Mouse (Mus musculus) midbrain, embryonic 10.5 days (tissue): ENCODE data around the gene 0610037L13Rik. TPM values are rescaled to one million over a fixed set of nuclear protein-coding genes. Genes with fewer than 3 reads are reported as not detected.

Experiments
- DNase-seq: peaks from one replicate; pipeline ENCODE4 v3.0.0-alpha.2; 2017; ENCODE audit warnings: low spot score
- H3K27ac ChIP-seq: fragments of 300-500 bp; sonication (generic); replicated peaks from 2 replicates; pipeline ENCODE4 v1.5.1; 2016; ENCODE audit warnings: mild to moderate bottlenecking
- H3K27me3 ChIP-seq: fragments of 300-500 bp; sonication (generic); 2 replicates; pipeline ENCODE4 v1.6.1; 2016; ENCODE audit warnings: low read depth, mild to moderate bottlenecking; ENCODE audit not compliant: poor library complexity, severe bottlenecking
- H3K36me3 ChIP-seq: fragments of 300-500 bp; sonication (generic); 2 replicates; pipeline ENCODE4 v1.6.1; 2016; ENCODE audit warnings: mild to moderate bottlenecking, moderate library complexity
- H3K4me1 ChIP-seq: fragments of 300-500 bp; sonication (generic); 2 replicates; pipeline ENCODE4 v1.6.1; 2016
- H3K4me3 ChIP-seq: fragments of 300-500 bp; sonication (generic); 2 replicates; pipeline ENCODE4 v1.5.1; 2016; ENCODE audit warnings: mild to moderate bottlenecking, moderate library complexity
- H3K9me3 ChIP-seq: fragments of 300-500 bp; sonication (generic); replicated peaks from 2 replicates; pipeline ENCODE4 v1.6.1; 2016; ENCODE audit warnings: mild to moderate bottlenecking
- WGBS: fragments of 180-500 bp; shearing (Covaris S2); methylation state at CpG from one replicate; pipeline ENCODE4 v1.1.7; 2016; 5-methylcytosine and 5-hydroxymethylcytosine counted together
- polyA plus RNA-seq: library from polyadenylated mRNA; unstranded; fragments of >200 nt; fragmentation: Nextera tagmentation; extraction: Ambion mirVana; gene quantifications from 2 replicates; pipeline ENCODE4 v1.2.1, GENCODE M21; 2016

0610037L13Rik gene
- polyA plus RNA-seq, 1 experiment from 2014 or later = 113 TPM

DNA sequence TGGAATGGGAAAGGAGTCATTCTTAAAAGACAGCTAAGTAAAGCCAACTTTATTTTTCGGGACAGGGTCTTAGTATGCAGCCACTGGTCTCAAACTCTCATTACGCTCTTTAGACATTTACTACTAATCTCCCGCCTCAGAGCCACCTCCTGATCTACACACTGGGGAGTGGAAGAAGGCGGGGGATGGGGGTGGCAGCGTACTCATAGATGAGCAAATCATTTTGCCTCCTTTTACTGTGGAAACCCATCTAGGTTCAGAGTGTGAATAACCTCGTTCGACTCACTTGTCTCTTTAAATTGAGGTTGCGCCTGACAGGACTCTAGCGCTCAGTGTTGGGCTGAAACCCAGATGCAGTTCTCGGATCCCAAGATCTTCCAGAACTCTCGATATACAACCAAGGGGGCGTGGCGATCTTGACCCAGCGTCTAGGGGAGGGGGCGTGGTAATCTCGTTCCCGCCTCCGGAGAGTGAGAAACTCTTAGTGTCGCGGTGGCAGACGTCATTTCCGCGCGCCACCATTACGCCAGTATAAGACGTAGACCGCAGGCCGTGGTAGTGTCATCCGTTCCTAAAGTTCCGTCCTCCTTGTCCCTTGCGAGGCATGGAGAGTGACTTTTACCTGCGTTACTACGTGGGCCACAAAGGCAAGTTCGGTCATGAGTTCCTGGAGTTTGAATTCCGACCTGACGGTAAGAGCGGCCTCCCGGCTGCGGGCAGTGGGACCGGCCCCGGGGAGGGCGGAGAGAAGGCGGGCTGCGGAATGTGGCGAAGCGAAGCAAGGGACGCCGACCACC is 10.2 kb upstream of the 0610037L13Rik start, which contains the start of gene Magoh:
TSS of gene Magoh (plus strand) at position 502 of the 797 bp plus-strand sequence.
- H3K4me3 ChIP-seq = peak within 1 kb of the TSS; percentile 77
- H3K36me3 ChIP-seq = peaks cover 37% of the 10 kb centered on the region
- WGBS = 4% methylated on average over 48 of the region's 48 CpGs
- peaks cover 20% of the 10 kb centered on the region for H3K4me1 ChIP-seq
- H3K9me3 ChIP-seq = no peaks in the 10 kb centered on the region
- peak; percentile 94 for DNase-seq
- no peaks in the 10 kb centered on the region for H3K27me3 ChIP-seq
- H3K27ac ChIP-seq = peak within 1 kb of the TSS; percentile 86

DNA sequence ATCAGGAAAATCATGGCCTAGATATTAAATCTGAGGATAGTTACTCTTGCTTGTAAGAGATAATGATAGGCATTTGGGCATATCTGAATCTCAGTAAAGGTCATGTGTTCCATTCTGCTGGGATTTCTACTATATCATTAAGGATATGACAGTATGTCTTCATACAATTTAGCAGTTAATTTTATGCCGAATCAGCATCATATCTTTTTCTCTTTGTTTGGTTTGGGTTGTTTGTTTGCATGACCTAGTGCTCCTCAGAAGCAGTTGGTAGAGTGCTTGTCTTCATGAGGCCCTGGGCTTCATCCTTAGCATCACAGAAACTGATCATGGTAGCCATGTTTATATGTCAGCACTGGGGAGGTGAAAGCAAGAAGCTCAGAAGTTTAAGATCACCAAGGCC is 8.0 kb upstream of the 0610037L13Rik start:
- DNase-seq = no peak
- Histone ChIP-seq H3K4me1 (peaks cover 20% of the 10 kb centered on the region), H3K27me3 (no peaks in the 10 kb centered on the region), H3K27ac (no peak overlapping the region), H3K36me3 (peaks cover 58% of the 10 kb centered on the region), H3K9me3 (no peaks in the 10 kb centered on the region), H3K4me3 (no peak overlapping the region)
- WGBS = 100% methylated on average over 1 of the region's 1 CpGs

DNA sequence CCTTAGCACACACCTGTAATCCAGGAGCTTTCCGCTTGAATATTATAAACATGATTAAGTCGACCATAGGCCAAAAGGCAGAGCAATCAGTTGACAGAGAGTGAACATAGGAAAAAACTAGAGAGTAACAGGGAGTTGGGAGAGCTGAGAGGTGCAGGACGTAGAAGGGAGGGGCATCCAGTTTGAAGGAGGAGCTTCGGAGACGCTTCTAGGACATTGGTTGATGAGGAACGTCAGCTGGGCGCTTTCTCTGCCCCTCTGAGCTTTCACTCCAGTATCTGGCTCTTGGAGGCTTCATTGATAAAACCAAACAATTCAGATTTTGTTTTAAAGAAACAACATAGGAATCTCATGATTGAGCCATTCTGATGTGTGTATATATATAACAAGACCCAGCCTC is 3.2 kb upstream of the 0610037L13Rik start:
- Histone ChIP-seq H3K27me3 (no peaks in the 10 kb centered on the region), H3K4me3 (no peak overlapping the region), H3K9me3 (no peaks in the 10 kb centered on the region), H3K36me3 (peaks cover 68% of the 10 kb centered on the region), H3K27ac (no peak overlapping the region), H3K4me1 (peaks cover 18% of the 10 kb centered on the region)
- no peak for DNase-seq
- WGBS = 83% methylated on average over 7 of the region's 7 CpGs

DNA sequence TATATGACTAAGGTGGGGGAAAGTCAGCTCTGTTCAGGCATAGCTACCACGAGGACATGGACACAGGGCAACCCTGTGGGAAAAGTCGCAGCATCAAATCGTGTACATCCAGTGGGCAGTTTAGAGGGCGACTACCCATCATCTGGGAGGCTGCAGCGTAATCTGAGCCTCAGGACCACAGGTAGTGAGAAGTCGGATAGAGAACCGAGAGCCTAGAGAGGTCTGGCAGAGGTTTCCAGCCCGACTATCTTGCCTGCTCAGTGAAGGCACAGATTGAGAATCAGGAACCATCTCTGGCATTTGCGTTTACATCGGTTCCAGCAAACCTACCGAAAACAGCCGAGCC is 255 bp upstream of the 0610037L13Rik start:
- no peaks in the 10 kb centered on the region for H3K9me3 ChIP-seq
- peak overlapping the region; percentile 89 for H3K27ac ChIP-seq
- H3K27me3 ChIP-seq = no peaks in the 10 kb centered on the region
- no peak for DNase-seq
- peaks cover 68% of the 10 kb centered on the region for H3K36me3 ChIP-seq
- H3K4me3 ChIP-seq = peak overlapping the region; percentile 69
- under 1% methylated on average over 12 of the region's 12 CpGs for WGBS
- H3K4me1 ChIP-seq = peaks cover 18% of the 10 kb centered on the region

DNA sequence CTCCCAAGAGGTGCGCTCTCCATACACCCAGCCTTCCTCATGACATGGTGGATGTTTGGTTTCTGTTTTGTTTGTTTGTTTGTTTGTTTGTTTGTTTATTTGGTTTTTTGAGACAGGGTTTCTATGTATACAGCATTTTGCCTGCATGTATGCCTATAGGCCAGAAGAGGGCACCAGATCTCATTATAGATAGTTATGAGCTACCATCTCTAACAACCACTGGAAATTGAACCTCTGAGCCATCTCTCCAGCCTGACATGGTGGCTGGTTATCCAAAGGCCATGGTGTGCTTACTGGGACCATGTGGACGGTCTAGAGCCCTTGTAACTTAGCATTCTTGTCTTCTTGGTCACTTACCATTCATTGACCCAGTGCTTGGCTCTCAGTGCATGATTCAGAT is 3.0 kb downstream of the 0610037L13Rik start:
- H3K9me3 ChIP-seq = no peaks in the 10 kb centered on the region
- H3K36me3 ChIP-seq = peaks cover 68% of the 10 kb centered on the region
- no peak for DNase-seq
- no peak overlapping the region for H3K4me3 ChIP-seq
- no peak overlapping the region for H3K27ac ChIP-seq
- WGBS = 91% methylated on average over 2 of the region's 2 CpGs
- H3K27me3 ChIP-seq = no peaks in the 10 kb centered on the region
- peaks cover 18% of the 10 kb centered on the region for H3K4me1 ChIP-seq

DNA sequence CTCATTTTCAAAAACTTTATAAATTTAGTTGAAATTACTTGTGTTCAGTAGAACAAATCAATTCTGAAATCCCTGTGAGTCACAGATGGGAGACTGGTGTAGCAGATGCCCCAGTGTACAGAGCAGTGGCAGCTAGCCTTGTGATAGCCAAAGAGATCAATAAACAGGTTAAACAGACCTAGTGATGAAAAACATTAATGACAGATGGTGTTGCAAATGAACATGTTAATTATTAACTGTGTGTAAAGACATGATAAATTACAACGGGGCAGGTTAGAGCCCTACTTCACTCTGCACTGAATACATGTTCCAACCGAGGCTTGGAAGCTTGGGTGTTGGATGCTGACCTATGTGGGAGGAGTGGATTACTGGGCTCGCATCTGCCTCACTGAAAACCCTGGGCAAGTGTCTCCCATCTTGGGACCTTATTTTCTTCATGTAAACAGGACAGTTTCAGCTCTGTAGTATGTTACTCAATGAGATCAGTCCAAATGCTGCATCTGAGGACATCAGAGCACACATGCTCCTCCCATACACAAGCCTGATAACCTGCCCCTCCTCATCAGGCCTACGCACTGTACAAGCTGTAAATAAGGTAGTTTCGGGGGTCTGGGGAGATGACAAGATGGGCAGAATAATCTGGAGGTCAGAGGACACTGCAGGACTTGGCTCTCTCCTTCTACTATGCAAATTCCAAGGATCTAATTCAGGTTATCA is 9.8 kb downstream of the 0610037L13Rik start:
- H3K36me3 ChIP-seq = peaks cover 64% of the 10 kb centered on the region
- no peak overlapping the region for H3K4me3 ChIP-seq
- no peaks in the 10 kb centered on the region for H3K4me1 ChIP-seq
- no peaks in the 10 kb centered on the region for H3K9me3 ChIP-seq
- 90% methylated on average over 5 of the region's 5 CpGs for WGBS
- DNase-seq = no peak
- no peaks in the 10 kb centered on the region for H3K27me3 ChIP-seq
- no peak overlapping the region for H3K27ac ChIP-seq

DNA sequence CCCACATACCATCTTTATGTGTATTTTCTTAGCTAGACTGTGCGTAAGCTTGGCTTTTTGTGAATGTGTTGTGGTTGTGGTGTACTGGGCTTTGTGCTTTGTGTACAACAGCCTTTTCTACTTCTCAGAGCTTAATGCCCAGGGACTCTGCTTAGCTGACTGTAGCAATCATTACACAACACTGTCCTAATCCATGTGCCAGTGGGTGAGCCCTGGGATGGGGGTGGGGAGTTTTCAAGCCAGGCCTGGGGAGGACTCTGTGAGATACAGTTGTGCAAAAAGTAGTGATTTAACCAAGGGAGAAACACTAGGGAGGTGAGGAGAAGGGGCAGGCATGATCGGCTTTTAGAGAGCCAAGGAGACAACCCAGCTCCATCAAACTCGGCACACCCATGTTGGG is 10.6 kb downstream of the 0610037L13Rik start:
- DNase-seq = no peak
- 88% methylated on average over 3 of the region's 3 CpGs for WGBS
- Histone ChIP-seq H3K27ac (no peak overlapping the region), H3K4me3 (no peak overlapping the region), H3K27me3 (no peaks in the 10 kb centered on the region), H3K4me1 (no peaks in the 10 kb centered on the region), H3K36me3 (peaks cover 64% of the 10 kb centered on the region), H3K9me3 (no peaks in the 10 kb centered on the region)

DNA sequence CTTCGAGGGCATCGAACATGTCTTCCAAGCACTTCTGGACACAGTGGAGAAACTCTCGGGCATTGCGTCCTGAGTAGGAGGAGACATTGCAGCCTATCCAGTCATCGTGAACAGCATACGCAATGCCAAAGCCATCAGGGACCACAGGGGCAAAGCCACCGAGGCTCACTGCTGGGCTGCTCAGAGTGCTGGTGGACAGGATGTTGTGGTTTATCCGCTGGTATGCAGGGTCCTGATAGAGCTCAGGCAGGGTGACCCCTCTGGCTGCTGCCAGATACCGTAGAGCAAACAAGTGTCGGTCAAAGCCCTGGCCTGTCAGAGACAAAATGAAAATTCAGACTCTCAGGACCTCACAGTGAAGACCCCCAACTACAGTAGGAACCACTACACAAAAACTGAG is 14.6 kb downstream of the 0610037L13Rik start:
- DNase-seq = no peak
- H3K9me3 ChIP-seq = no peaks in the 10 kb centered on the region
- H3K36me3 ChIP-seq = peaks cover 65% of the 10 kb centered on the region
- no peak overlapping the region for H3K27ac ChIP-seq
- 94% methylated on average over 10 of the region's 10 CpGs for WGBS
- H3K27me3 ChIP-seq = no peaks in the 10 kb centered on the region
- H3K4me3 ChIP-seq = no peak overlapping the region
- no peaks in the 10 kb centered on the region for H3K4me1 ChIP-seq

DNA sequence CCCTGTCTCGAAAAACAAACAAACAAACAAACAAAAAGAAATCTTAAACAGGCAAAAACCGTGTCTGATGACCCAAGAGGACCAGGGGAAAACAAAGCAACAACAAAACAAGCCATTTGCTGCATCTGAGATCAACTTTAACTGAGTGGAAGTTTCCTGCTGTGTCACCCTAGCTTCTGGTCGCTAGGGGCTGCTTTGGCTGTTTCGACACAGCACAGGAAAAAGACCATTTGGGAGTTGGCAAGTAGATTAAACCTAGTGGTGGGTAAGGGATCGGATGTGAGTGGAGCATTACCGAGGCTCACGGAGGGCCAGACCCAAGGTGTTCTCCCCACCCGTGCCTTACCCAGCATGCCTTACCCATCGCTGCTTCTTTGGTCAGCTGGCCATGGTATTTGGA is 16.9 kb downstream of the 0610037L13Rik start:
- WGBS = 90% methylated on average over 9 of the region's 9 CpGs

DNA sequence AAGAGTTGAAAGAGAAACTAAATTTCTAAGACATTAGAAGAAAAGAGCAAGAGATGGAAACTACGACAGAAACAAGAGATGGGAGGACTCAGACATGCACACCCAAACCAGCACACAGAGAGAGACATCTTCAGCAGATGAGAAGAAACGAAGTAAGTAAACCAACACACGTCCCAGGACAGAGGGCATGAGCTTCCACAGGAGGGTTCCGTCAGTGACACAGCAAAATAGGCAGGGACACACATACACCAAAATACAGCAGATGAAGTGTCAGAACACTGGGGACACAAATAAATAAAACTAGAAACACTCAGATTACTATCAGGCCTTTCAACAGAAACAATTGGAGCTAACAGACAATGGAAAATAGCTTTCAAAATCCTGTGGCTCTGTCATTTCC is 20.4 kb downstream of the 0610037L13Rik start:
- peaks cover 85% of the 10 kb centered on the region for H3K36me3 ChIP-seq
- no peaks in the 10 kb centered on the region for H3K4me1 ChIP-seq
- H3K27ac ChIP-seq = no peak overlapping the region
- no peaks in the 10 kb centered on the region for H3K9me3 ChIP-seq
- no peak for DNase-seq
- H3K27me3 ChIP-seq = no peaks in the 10 kb centered on the region
- H3K4me3 ChIP-seq = no peak overlapping the region
- 91% methylated on average over 4 of the region's 4 CpGs for WGBS

More for the DNA sequence above, 16.9 kb downstream of the 0610037L13Rik start:
- no peaks in the 10 kb centered on the region for H3K4me1 ChIP-seq
- no peak for DNase-seq
- no peaks in the 10 kb centered on the region for H3K9me3 ChIP-seq
- no peak overlapping the region for H3K27ac ChIP-seq
- H3K27me3 ChIP-seq = no peaks in the 10 kb centered on the region
- peaks cover 88% of the 10 kb centered on the region for H3K36me3 ChIP-seq
- no peak overlapping the region for H3K4me3 ChIP-seq

DNA sequence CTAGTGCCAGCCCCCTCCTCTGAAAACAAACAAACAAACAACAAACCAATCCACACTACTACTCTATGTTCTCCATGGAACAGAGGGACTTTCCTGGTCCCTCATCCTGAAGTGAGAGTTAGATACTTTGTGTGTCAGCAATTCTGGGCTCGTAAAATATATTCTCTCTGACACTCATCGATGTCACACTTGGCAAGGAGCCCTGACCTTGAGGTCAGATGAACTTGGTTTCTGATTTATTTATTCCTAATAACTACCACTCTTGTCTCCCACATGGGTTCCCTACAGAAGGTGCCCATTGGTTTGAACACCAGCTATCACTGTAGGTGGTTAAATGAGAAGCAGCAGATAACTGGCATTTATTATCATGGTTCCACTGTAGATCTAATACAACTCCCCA is 30.7 kb downstream of the 0610037L13Rik start:
- no peaks in the 10 kb centered on the region for H3K27me3 ChIP-seq
- peaks cover 18% of the 10 kb centered on the region for H3K4me1 ChIP-seq
- H3K9me3 ChIP-seq = no peaks in the 10 kb centered on the region
- no peak for DNase-seq
- no peak overlapping the region for H3K4me3 ChIP-seq
- H3K27ac ChIP-seq = no peak overlapping the region
- H3K36me3 ChIP-seq = peaks cover 9% of the 10 kb centered on the region; the same call in 1 of the 2 replicates
- WGBS = 93% methylated on average over 2 of the region's 2 CpGs

DNA sequence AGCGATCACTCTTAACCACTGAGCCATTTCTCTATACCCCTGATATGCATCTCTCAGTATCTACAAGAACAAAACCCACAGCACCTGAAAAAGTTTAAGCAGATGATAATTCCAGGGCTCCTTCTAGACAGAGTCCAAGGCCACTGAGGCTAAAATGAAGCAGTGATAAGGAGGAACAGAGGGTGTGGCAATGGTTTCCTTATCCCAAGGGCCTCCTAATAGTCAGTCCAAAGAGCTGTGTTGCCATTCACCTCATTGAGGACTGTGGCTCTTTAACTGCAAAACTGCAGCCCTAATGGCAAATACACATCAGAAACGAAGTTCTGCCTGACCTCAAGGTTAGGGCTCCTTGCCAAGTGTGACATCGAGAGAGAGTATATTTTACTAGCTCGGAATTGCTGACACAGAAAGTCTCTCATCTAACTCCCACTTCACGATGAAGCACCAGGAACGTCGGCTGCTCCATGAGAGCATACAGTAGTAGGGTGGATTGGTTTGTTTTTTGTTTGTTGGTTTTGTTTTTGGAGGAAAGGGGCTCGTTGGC is 31.6 kb downstream of the 0610037L13Rik start:
- Histone ChIP-seq H3K27me3 (no peaks in the 10 kb centered on the region), H3K4me1 (peaks cover 18% of the 10 kb centered on the region), H3K4me3 (no peak overlapping the region), H3K36me3 (peaks cover 9% of the 10 kb centered on the region; the same call in 1 of the 2 replicates), H3K9me3 (no peaks in the 10 kb centered on the region), H3K27ac (no peak overlapping the region)
- DNase-seq = no peak
- WGBS = 93% methylated on average over 8 of the region's 8 CpGs

DNA sequence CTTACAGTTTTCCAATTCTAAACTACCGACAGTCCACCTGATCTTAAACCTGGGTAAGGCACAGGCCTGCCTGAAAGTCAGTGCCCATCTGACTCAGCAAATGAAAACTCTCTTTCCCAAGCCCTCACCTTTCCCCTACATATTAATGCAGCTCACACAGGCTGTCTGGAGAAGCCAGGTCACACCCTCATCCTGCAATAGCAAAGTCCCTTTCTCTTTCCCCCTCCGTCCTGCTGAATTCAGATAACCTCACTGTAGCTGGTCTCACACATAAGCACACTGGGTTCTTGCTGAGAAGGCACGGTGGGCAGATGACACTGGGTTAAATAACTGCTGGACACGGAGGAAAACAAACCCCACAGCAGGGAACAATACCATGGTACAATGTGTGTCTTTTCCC is 32.3 kb downstream of the 0610037L13Rik start:
- Histone ChIP-seq H3K4me3 (peak overlapping the region; percentile 87), H3K27ac (0 out of 2 replicates have a peak overlapping the region, but pooled peaks have one; percentile 23), H3K36me3 (peaks cover 9% of the 10 kb centered on the region; the same call in 1 of the 2 replicates), H3K9me3 (no peaks in the 10 kb centered on the region), H3K4me1 (peaks cover 18% of the 10 kb centered on the region), H3K27me3 (no peaks in the 10 kb centered on the region)
- 71% methylated on average over 4 of the region's 4 CpGs for WGBS
- no peak for DNase-seq
